Mouse (Mus musculus): Measurements from ENCODE around the gene Sap30l.

- no peak for TF ChIP-seq CHD2 (IDR thresholded peaks at IDR 0.05; ENCODE audit: low read depth, low read length)
- TF ChIP-seq MAFK (IDR thresholded peaks at IDR 0.05; ENCODE audit: insufficient read depth, low read depth, low read length), result no peak
Observed at GRCm38 (mm10) chr11:57841391-57841790, 40.0 kb downstream of the Sap30l start.
